Mouse (Mus musculus) gastrocnemius, postnatal 36 days (tissue): Measurements from ENCODE around the gene Pdhb. TPM values are rescaled to one million over a fixed set of nuclear protein-coding genes. Genes with fewer than 3 reads are reported as not detected.
"Not testable (repeated sequence)": the region's sequence is repeated elsewhere in the genome, so short reads cannot be mapped to it uniquely, and the experiment has no call there.

Source experiments
- DNase-seq, 2 experiments: peaks; one replicate each; pipeline ENCODE4 v3.0.0; 2022
- intact Hi-C: fragments of 180-260 bp; cut with DNase I; formaldehyde crosslinking; loops from one replicate; pipeline ENCODE4 v1.15.1; 2025
- total RNA-seq, 2 experiments: library from RNA; stranded (reverse); gene quantifications; 2 replicates each; pipeline ENCODE4 v1.2.3; 2021

Gene Pdhb
- total RNA-seq, 2 experiments from 2014 or later: 307 to 316 TPM

- intact Hi-C loops: no loop called here
- no peak for DNase-seq
Observed at GRCm38 (mm10) chr14:8141131-8141530, 31.7 kb downstream of the Pdhb start.

- intact Hi-C loops: no loop called here
- no peak for DNase-seq
Observed at GRCm38 (mm10) chr14:8139724-8140710, 32.8 kb downstream of the Pdhb start.

GRCm38 (mm10) chr14:8135130-8135529 lies 37.7 kb downstream of the Pdhb start:
- intact Hi-C loops: no loop called here
- DNase-seq: no peak

GRCm38 (mm10) chr14:8134234-8134633 lies 38.6 kb downstream of the Pdhb start:
- intact Hi-C loops: no loop called here
- no peak for DNase-seq

- DNase-seq: no peak
- intact Hi-C loops: no loop called here
Observed at GRCm38 (mm10) chr14:8132789-8133188, 40.0 kb downstream of the Pdhb start.

GRCm38 (mm10) chr14:8127971-8128370 lies 44.9 kb downstream of the Pdhb start:
- intact Hi-C loops: no loop called here
- no peak for DNase-seq

GRCm38 (mm10) chr14:8124046-8124881 lies 48.6 kb downstream of the Pdhb start:
- intact Hi-C loops: loop anchor here (1.0 kb wide), 1 partner anchor 31 kb away; no protein-coding TSS in a partner anchor
- DNase-seq: no peak

- intact Hi-C loops: loop anchor here (1.0 kb wide), 1 partner anchor 30 kb away; no protein-coding TSS in a partner anchor
- not testable (repeated sequence) for DNase-seq
Observed at GRCm38 (mm10) chr14:8123611-8124010, 49.2 kb downstream of the Pdhb start.

GRCm38 (mm10) chr14:8123141-8123540 lies 49.7 kb downstream of the Pdhb start:
- DNase-seq: no peak
- intact Hi-C loops: no loop called here

GRCm38 (mm10) chr14:8119904-8120303 lies 52.9 kb downstream of the Pdhb start:
- intact Hi-C loops: no loop called here
- DNase-seq: no peak

- intact Hi-C loops: no loop called here
- DNase-seq: no peak
Observed at GRCm38 (mm10) chr14:8119454-8119853, 53.4 kb downstream of the Pdhb start.

- DNase-seq: no peak
- intact Hi-C loops: no loop called here
Observed at GRCm38 (mm10) chr14:8117371-8117770, 55.5 kb downstream of the Pdhb start.

Other genes with a start within 250 kb of the Pdhb start
- not detected for gene Gm45521, start 215.7 kb downstream of the Pdhb start, total RNA-seq
- not detected for gene Dnase1l3, start 178.5 kb downstream of the Pdhb start, total RNA-seq
- gene Abhd6, start 170.1 kb downstream of the Pdhb start, total RNA-seq: 1 to 10 TPM; 5.3 to 6.0 TPM
- gene Rpp14, start 92.7 kb downstream of the Pdhb start, total RNA-seq: 10 to 100 TPM; 24.5 to 28.4 TPM
- gene Pxk, start 74.8 kb downstream of the Pdhb start, total RNA-seq: 10 to 100 TPM; 10.7 to 12.2 TPM
- gene Kctd6, start 41.1 kb upstream of the Pdhb start, total RNA-seq: 1 to 10 TPM; 5.7 to 7.7 TPM
- gene Acox2, start 86.3 kb upstream of the Pdhb start, total RNA-seq: under 1 TPM in 1 of 2 experiments, not detected in 1; 0.37 TPM
- gene Fam107a, start 145.0 kb upstream of the Pdhb start, total RNA-seq: 1 to 10 TPM; 2.7 to 6.1 TPM
- gene Oit1, start 205.7 kb upstream of the Pdhb start, total RNA-seq: not detected